Mouse (Mus musculus) heart, embryonic 10.5 days (tissue): Measurements from ENCODE around the gene Cep131. TPM values are rescaled to one million over a fixed set of nuclear protein-coding genes. Genes with fewer than 3 reads are reported as not detected.

Experiments used
- DNase-seq: peaks from one replicate; pipeline ENCODE4 v3.0.0-alpha.2; 2017; ENCODE audit warnings: low spot score
- H3K27ac ChIP-seq: fragments of 300-500 bp; sonication (generic); 2 replicates; pipeline ENCODE4 v1.5.1; 2016; ENCODE audit warnings: mild to moderate bottlenecking
- H3K27me3 ChIP-seq: fragments of 300-500 bp; sonication (generic); 2 replicates; pipeline ENCODE4 v1.6.1; 2016; ENCODE audit warnings: mild to moderate bottlenecking; ENCODE audit not compliant: poor library complexity, insufficient read depth, severe bottlenecking
- H3K36me3 ChIP-seq: fragments of 300-500 bp; sonication (generic); 2 replicates; pipeline ENCODE4 v1.6.1; 2016; ENCODE audit warnings: mild to moderate bottlenecking, moderate library complexity
- H3K4me1 ChIP-seq: fragments of 300-500 bp; sonication (generic); 2 replicates; pipeline ENCODE4 v1.6.1; 2016; ENCODE audit warnings: mild to moderate bottlenecking
- H3K4me3 ChIP-seq: fragments of 300-500 bp; sonication (generic); 2 replicates; pipeline ENCODE4 v1.5.1; 2016; ENCODE audit warnings: mild to moderate bottlenecking, moderate library complexity
- H3K9me3 ChIP-seq: fragments of 300-500 bp; sonication (generic); 2 replicates; pipeline ENCODE4 v1.6.1; 2016; ENCODE audit warnings: mild to moderate bottlenecking, moderate library complexity
- WGBS: fragments of 180-500 bp; shearing (Covaris S2); methylation state at CpG from one replicate; pipeline ENCODE4 v1.1.7; 2016; 5-methylcytosine and 5-hydroxymethylcytosine counted together
- polyA plus RNA-seq: library from polyadenylated mRNA; unstranded; fragments of >200 nt; fragmentation: Nextera tagmentation; extraction: Ambion mirVana; gene quantifications from 2 replicates; pipeline ENCODE4 v1.2.1, GENCODE M21; 2016

The Cep131 gene
- polyA plus RNA-seq, 1 experiment from 2014 or later: 29.0 TPM

DNA sequence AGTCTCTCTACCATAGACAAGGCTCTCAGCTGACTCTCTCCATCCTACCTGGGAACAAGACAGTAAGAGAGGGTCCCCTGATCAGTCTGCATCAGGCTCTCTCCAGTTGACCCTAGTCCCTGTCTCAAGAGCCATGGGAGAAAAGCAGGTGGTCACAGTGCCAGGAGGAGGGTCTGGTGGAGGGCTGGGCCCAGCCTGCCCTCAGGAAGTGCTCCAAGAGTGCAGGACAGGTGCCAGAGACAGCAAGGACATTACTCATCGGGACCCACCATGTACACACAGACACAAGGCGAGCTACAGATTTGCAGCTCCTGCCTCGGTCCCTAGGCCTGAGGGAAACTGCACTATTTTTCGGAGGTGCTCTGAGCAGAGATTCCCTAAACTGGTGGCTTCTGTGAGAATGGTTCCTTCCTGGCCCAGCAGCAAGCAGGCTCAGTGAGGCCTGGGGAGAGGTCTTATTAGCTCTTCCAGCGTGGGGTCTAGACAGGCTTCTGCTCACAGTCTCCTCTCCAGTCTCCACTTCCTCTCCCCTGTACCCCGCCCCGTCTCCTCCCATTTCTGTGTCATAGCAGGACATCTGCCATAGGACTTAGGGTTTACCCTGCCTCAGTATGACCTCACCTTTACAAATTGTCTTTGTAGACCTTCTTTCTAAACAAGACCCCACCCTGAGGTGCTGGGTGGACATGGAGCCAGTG lies 44.3 kb downstream of the Cep131 start:
- H3K27ac ChIP-seq: peak overlapping the region; percentile 69
- peaks cover 63% of the 10 kb centered on the region for H3K4me1 ChIP-seq
- no peaks in the 10 kb centered on the region for H3K9me3 ChIP-seq
- no peaks in the 10 kb centered on the region for H3K36me3 ChIP-seq
- H3K4me3 ChIP-seq: no peak overlapping the region
- peaks cover 28% of the 10 kb centered on the region for H3K27me3 ChIP-seq
- 59% methylated on average over 7 of the region's 7 CpGs for WGBS
- DNase-seq: no peak

- Histone ChIP-seq H3K27me3 (peaks cover 19% of the 10 kb centered on the region), H3K4me3 (no peak overlapping the region), H3K36me3 (no peaks in the 10 kb centered on the region), H3K4me1 (peaks cover 63% of the 10 kb centered on the region), H3K9me3 (no peaks in the 10 kb centered on the region), H3K27ac (peak overlapping the region; percentile 69)
- WGBS: 59% methylated on average over 13 of the region's 13 CpGs
- peak; percentile 87 for DNase-seq
These were observed 45.2 kb downstream of the Cep131 start for GRCm38 (mm10) chr11:120041191-120042123.

GRCm38 (mm10) chr11:120040440-120040839 lies 46.2 kb downstream of the Cep131 start:
- peak overlapping the region; percentile 48; the same call in 1 of the 2 replicates for H3K27ac ChIP-seq

GRCm38 (mm10) chr11:120039581-120039980 lies 47.0 kb downstream of the Cep131 start:
- H3K4me1 ChIP-seq: peaks cover 63% of the 10 kb centered on the region
- 33% methylated on average over 4 of the region's 4 CpGs for WGBS
- H3K9me3 ChIP-seq: no peaks in the 10 kb centered on the region
- DNase-seq: no peak
- H3K27me3 ChIP-seq: peaks cover 14% of the 10 kb centered on the region
- H3K36me3 ChIP-seq: 0 out of 2 replicates have a peak, but pooled peaks cover 2% of the 10 kb centered on the region
- H3K4me3 ChIP-seq: no peak overlapping the region
- H3K27ac ChIP-seq: peak overlapping the region; percentile 76

More at GRCm38 (mm10) chr11:120040440-120040839, 46.2 kb downstream of the Cep131 start:
- Histone ChIP-seq H3K4me1 (peaks cover 58% of the 10 kb centered on the region), H3K4me3 (no peak overlapping the region), H3K36me3 (0 out of 2 replicates have a peak, but pooled peaks cover under 1% of the 10 kb centered on the region), H3K9me3 (no peaks in the 10 kb centered on the region), H3K27me3 (peaks cover 10% of the 10 kb centered on the region)
- WGBS: 65% methylated on average over 8 of the region's 8 CpGs
- no peak for DNase-seq

- Histone ChIP-seq H3K4me1 (peaks cover 48% of the 10 kb centered on the region), H3K27me3 (peaks cover 19% of the 10 kb centered on the region; the same call in 1 of the 2 replicates), H3K4me3 (no peak overlapping the region), H3K27ac (no peak overlapping the region), H3K36me3 (0 out of 2 replicates have a peak, but pooled peaks cover 2% of the 10 kb centered on the region), H3K9me3 (no peaks in the 10 kb centered on the region)
- 64% methylated on average over 5 of the region's 5 CpGs for WGBS
- no peak for DNase-seq
These were observed 51.9 kb downstream of the Cep131 start for GRCm38 (mm10) chr11:120034762-120035161.

- Histone ChIP-seq H3K4me1 (peaks cover 48% of the 10 kb centered on the region), H3K9me3 (no peaks in the 10 kb centered on the region), H3K36me3 (0 out of 2 replicates have a peak, but pooled peaks cover 2% of the 10 kb centered on the region), H3K27me3 (peaks cover 19% of the 10 kb centered on the region; the same call in 1 of the 2 replicates), H3K4me3 (no peak overlapping the region), H3K27ac (no peak overlapping the region)
- no peak for DNase-seq
- WGBS: 37% methylated on average over 3 of the region's 3 CpGs
These were observed 52.3 kb downstream of the Cep131 start for GRCm38 (mm10) chr11:120034306-120034705.

GRCm38 (mm10) chr11:120033473-120033872 lies 53.2 kb downstream of the Cep131 start:
- Histone ChIP-seq H3K36me3 (0 out of 2 replicates have a peak, but pooled peaks cover 2% of the 10 kb centered on the region), H3K27ac (no peak overlapping the region), H3K4me3 (no peak overlapping the region), H3K9me3 (no peaks in the 10 kb centered on the region), H3K4me1 (peaks cover 44% of the 10 kb centered on the region), H3K27me3 (peaks cover 19% of the 10 kb centered on the region; the same call in 1 of the 2 replicates)
- no peak for DNase-seq
- 88% methylated on average over 3 of the region's 3 CpGs for WGBS

DNA sequence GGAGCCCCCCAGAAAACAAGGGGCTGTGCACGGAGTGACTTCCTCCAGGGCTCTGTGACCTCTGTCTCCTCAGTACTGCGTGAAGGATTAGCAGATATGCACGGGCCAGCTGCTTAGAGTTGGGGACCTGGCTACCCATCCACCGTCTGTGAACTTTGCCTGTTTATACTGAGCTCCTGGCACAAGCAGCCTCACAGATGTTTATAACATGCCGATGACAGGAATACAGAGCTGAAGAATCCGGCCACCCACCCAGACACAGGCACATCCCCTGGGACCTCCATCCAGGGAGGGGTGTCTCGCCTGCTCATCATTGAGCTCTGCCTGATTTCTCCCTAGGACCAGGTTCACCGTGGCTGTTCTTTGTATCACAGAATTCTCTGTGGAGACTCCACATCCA lies 54.6 kb downstream of the Cep131 start:
- H3K4me1 ChIP-seq: peaks cover 41% of the 10 kb centered on the region
- peak overlapping the region; percentile 67; the same call in 1 of the 2 replicates for H3K27ac ChIP-seq
- DNase-seq: no peak
- no peaks in the 10 kb centered on the region for H3K9me3 ChIP-seq
- H3K27me3 ChIP-seq: peaks cover 19% of the 10 kb centered on the region; the same call in 1 of the 2 replicates
- no peak overlapping the region for H3K4me3 ChIP-seq
- 0 out of 2 replicates have a peak, but pooled peaks cover 2% of the 10 kb centered on the region for H3K36me3 ChIP-seq
- WGBS: 60% methylated on average over 8 of the region's 8 CpGs

DNA sequence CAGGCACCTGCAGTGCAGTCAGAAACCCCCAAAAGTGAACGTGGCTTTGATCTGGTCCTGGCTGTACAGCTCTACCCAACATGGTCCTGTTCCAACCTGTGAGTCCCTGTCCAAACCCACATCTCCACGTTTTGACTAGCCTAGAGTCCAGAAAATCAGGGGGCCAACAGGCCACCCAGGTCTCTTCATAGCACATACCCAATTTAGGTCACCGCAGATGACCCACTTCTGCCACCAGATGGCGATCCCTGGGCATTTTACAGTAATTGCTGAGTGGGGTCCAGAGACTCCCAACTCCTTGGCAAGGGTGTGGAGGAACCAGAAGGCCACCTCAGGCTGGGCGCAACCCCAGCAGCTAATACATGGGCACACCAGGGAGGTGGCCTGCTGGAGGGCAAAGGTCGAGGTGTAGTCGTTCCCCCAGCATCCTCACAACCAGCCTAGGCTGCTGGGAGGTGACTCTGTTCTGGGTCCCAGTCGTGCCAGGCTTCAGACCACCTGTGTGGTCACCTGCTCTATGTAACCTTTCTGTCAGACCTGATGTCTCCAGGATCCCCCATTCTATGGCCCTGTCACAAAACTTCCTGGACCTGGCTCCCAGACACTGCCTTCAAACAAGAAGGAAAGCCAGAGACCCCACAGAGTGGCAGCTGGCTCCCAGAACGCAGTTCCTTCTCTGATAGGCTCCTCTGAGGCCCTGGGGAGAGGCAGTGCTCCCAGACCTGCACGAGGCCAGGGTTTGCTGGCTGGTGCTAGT lies 56.3 kb downstream of the Cep131 start:
- WGBS: 33% methylated on average over 10 of the region's 10 CpGs
- Histone ChIP-seq H3K27ac (peak overlapping the region; percentile 3; the same call in 1 of the 2 replicates), H3K9me3 (no peaks in the 10 kb centered on the region), H3K4me1 (peaks cover 31% of the 10 kb centered on the region), H3K36me3 (0 out of 2 replicates have a peak, but pooled peaks cover under 1% of the 10 kb centered on the region), H3K4me3 (no peak overlapping the region), H3K27me3 (peaks cover 18% of the 10 kb centered on the region; the same call in 1 of the 2 replicates)
- DNase-seq: no peak

- DNase-seq: no peak
- Histone ChIP-seq H3K36me3 (no peaks in the 10 kb centered on the region), H3K27me3 (0 out of 2 replicates have a peak, but pooled peaks cover 10% of the 10 kb centered on the region), H3K4me1 (peaks cover 26% of the 10 kb centered on the region), H3K4me3 (no peak overlapping the region), H3K27ac (peak overlapping the region; percentile 3; the same call in 1 of the 2 replicates), H3K9me3 (no peaks in the 10 kb centered on the region)
- 53% methylated on average over 9 of the region's 9 CpGs for WGBS
These were observed 57.0 kb downstream of the Cep131 start for GRCm38 (mm10) chr11:120029431-120030144.

DNA sequence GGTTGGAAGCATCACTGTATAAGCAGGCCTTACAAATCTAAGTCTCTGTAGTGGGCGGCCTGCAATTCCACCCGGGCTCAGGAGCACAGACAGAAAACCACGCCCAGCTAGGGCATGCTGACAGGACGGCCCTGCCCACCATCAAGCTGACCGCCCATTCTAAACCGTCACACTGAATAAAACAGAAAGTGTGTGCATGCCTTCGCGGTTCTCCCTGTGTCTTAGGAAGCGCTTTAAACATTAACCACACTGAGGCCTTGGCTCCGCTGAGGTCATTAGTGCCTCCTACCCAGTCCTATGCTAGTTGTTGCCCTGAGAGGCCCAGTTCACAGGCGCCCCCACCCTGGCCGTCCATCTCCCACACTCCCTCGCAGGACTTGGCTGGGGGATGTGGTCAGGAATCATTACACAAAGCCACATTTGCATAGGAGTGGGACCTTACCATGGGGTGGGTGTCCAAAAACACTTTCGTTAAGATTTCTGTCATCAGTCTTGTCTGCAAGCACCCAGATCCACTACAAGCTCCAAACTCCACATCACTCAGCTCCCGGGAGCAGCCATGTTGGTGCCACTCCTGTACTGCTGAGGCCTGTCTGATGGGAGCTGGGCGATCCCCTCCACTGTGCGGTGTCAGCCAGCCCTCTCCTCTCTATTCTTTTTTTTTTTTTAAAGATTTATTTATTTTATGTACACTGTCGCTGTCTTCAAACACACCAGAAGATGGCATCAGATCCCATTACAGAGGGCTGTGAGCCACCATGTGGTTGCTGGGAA lies 58.1 kb downstream of the Cep131 start:
- Histone ChIP-seq H3K4me1 (peaks cover 31% of the 10 kb centered on the region), H3K4me3 (no peak overlapping the region), H3K9me3 (no peaks in the 10 kb centered on the region), H3K27ac (peak overlapping the region; percentile 23), H3K36me3 (no peaks in the 10 kb centered on the region), H3K27me3 (0 out of 2 replicates have a peak, but pooled peaks cover 9% of the 10 kb centered on the region)
- 79% methylated on average over 18 of the region's 18 CpGs for WGBS
- no peak for DNase-seq
